Mouse (Mus musculus) stomach, postnatal 0 days (tissue): ENCODE measurements around the gene Igsf10.

ENCODE experiments used
- CTCF ChIP-seq: IDR thresholded peaks from 2 replicates; pipeline ENCODE4 v1.5.1; 2016; ENCODE audit warnings: antibody characterized with exemption, low read depth, mild to moderate bottlenecking, moderate library complexity
- EP300 ChIP-seq: optimal IDR thresholded peaks from 2 replicates; pipeline ENCODE3; 2016; ENCODE audit warnings: antibody characterized with exemption

GRCm38 (mm10) chr3:59316077-59316476 is 28.1 kb downstream of the Igsf10 start:
- TF ChIP-seq CTCF (no peak), EP300 (no peak)
